Mouse (Mus musculus): Measurements from ENCODE around the gene Col5a3.
"Not testable (repeated sequence)": the region's sequence is repeated elsewhere in the genome, so short reads cannot be mapped to it uniquely, and the experiment has no call there.

DNA sequence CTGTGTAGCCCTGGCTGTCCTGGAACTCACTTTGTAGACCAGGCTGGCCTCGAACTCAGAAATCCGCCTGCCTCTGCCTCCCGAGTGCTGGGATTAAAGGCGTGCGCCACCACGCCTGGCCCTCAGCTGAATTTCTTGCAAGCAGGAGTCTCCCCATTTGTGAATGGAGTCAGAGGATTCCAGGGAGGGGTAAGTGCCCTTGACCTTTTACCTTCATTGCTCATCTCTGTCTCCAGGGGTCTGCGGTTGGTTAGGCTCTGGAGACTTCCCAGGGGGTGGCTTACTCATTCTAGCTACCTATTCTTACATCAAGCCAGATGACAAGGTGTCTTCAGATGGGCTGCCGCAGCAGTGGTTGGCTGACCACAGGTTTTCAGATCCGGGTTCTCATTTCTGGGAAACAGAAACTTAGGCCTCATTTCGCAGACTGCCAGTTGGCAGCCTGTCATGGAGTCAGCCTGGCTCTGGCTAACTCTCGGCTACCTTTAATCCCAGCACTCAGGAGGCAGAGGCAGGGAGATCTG is 20.6 kb upstream of the Col5a3 start:
- TF ChIP-seq CTCF (IDR thresholded peaks at IDR 0.05; ENCODE audit: control insufficient read depth, insufficient read depth, insufficient replicate concordance, low read depth, low read length); POLR2A (IDR thresholded peaks at IDR 0.05; ENCODE audit: control insufficient read depth, low read depth, low read length): not testable (repeated sequence)
